Mouse (Mus musculus) cerebellum, postnatal 10 days (tissue): ENCODE data around the gene Pgm2l1.

Experiments
- DNase-seq, 2 experiments: peaks; one replicate each; pipeline ENCODE4 v3.0.0; 2021; ENCODE audit warnings: mixed read lengths in 2 of 2

The Pgm2l1 gene

DNA sequence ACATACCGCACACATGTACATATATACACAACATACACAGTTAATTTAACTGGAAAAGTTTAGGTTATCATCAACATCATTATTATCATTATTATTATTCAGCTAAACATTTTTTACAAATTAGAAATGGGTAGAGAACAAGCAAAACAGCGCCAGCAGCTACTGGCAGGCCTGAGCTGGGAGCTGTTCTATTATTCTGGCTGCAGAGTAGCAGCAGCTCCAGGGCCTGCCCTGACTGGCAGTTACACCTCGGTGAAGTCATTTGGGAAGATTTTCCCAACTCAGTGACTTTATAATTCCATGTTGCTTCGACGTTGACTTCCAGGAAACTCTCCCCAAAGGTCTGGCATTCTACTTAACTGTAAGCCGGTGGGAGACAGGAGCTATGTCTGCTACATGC, 69.5 kb downstream of the Pgm2l1 start:
- DNase-seq: no peak

DNA sequence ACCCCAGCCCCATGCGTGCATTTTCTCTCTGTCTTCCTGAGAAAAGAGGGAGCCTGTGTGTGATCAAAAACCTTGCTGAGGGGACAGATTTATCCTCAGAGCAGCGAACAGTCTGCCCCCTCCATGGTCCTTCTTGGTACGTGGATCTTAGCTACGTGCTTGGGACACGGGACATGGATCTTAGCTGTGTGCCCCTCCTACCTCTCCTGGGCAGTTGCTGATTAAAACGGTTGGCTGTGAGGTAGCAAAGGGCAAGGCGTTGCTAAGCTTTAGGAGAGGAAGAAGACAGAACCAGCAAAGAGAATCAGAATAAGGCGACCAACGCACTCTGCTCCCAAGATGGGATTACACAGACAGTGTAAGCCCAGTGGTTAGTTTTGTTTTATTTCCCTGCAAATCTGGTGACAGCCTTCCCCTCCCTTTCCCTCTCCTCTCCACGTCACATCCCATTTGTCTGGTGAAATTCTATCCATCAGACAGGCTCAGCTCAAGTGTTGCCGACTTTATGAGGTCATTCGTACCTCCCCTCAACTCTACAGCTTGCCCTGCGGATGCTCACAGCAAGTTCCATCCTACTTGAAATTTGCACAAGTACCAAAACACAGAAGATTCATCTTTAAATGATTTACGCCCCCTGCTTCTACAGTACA, 71.8 kb downstream of the Pgm2l1 start:
- DNase-seq: no peak

DNA sequence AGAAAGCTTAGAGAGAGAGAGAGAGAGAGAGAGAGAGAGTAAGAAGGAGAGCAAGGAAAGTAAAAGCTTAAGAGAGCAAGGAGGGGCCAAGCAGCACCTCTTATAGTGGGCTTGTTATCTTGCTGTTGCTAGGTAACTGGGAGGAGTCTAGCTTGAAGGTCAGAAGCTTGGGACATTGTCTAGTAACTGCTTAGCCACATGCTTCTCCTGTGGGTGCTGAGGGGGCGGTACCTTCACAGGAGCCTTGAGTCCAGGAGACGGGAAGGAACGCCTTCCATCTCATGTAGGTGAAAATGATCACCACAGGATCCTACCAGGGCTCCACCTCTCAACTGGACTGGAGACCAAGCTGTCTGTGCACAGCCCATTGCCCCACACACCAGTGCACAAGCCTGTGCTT, 74.2 kb downstream of the Pgm2l1 start:
- DNase-seq: no peak

DNA sequence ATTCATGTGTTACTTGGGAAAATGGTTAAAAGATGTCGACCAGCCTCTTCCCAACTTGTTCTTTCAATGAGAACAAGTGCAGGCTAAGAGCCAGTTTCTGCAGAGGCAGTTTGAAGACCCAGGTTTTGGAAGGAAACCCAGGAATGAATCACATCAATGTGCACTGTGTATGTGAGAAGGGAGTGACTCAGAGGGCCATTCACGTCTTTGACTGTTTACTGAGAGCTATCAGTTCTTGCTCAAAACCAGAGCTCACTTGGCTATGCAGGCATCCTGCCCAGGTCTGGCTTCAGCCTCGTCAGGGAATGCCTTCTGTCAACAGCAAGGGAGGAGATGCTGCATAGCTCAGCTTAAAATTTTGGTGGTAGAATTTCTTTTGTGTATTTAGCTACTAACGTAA, 75.1 kb downstream of the Pgm2l1 start:
- DNase-seq: peak; percentile 60 to 70

DNA sequence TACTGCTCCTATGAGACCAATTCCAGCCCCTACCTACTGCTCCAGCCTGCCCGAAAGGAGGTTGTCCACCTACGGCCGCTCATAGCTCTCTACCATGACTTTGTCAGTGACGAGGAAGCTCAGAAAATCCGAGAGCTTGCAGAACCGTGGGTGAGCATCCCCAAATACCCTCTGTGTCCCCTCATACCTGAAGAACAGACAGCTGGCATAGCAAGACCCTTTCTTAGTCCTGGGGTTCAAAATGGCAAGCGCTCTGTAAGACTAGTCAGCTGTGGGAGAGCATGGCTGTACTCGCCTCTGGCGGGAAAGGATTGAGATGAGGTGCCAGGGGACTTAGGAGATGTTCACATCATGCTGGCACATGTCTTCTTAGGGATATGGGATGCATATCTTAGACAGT, 78.7 kb downstream of the Pgm2l1 start:
- DNase-seq: no peak

DNA sequence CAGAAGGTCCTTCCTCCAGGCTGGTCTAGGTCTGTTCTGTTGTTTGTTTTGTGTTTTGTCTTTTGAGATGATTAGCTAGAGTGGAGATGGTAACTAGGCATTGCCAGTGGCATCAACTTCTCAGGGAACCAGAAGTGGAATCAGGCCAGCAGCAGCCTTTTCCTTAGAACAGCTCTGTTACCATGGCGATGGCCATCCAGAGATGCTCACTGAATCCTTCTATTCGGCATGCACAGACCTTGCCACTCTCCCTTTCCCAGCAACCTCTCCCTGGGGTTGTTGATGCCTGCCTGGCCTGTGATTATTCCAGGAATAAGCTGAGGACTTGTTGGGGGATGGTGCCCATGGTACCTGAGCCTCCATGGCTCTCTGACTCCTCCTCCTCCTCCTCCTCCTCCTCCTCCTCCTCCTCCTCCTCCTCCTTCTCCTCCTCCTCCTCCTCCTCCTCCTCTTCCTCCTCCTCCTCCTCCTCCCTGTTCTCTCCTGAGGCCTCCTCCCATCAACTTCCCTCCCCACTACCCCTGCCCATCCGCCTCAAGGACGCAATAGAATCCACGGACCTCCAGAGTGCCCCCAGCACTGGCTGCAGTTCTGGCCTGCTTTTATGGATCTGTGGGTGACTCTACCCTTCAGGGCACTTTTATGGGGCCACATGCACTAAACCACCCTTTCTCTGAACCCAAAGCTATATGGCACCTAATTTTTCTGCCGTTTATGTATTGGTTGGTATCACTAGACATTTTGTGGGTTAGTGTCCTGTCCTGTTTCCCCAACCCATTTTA, 80.9 kb downstream of the Pgm2l1 start:
- DNase-seq: peak; percentile 69 to 77

DNA sequence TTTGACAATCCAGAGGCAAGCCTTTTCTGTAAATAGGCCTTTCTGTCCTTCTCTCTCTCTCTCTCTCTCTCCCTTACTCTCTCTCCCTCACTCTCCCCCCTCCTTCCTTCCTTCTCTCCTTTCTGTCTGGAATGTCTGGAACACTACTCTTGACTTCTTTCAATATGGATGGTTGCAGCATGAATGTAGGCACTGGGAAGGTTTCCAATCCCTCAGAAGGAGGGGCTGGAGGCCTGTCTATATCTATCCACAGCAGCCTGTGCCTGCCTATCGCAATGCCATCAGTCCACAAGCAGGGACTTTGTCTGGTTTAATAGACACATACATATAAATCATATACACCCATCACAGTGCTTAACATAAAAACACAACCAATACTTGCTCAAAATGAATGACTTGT, 82.0 kb downstream of the Pgm2l1 start:
- no peak for DNase-seq

DNA sequence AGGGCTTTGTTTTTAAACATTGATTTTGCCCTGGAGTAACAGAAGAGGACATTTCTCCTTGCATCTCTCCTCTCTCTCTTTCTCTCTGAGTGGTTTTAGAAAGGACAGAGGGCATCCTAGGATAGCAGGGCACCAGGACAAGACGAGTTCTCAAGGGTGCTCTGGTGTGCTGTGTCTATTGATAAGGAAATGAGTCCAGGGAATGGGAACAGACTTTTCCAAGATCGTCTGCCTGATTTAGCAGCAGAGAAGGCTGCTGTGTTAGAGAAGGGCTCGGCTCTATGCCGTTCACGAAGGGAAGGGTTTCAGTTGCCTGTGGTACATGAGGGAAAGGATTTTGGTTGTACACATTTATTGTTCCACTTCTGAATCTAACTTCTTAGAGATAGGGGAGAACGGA, 82.5 kb downstream of the Pgm2l1 start:
- DNase-seq: no peak

DNA sequence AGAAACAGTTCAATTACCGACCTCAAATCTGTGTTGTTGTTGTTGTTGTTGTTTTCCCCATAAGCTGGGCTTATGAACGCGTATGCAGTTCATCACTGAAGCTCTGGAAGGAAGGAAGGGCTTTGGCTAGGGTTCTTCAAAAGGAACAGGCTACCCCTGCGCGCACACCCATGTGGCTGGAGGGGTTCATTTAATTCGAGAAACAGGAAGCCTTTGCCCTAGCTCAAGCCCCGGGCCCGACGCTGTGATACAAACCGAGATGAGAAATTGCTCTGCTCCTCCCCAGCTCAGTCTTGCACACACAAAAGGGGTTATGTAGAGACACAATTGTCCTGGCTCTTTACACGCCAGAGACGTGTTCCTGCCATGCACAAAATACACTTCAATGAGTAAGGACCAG, 83.1 kb downstream of the Pgm2l1 start:
- no peak for DNase-seq

DNA sequence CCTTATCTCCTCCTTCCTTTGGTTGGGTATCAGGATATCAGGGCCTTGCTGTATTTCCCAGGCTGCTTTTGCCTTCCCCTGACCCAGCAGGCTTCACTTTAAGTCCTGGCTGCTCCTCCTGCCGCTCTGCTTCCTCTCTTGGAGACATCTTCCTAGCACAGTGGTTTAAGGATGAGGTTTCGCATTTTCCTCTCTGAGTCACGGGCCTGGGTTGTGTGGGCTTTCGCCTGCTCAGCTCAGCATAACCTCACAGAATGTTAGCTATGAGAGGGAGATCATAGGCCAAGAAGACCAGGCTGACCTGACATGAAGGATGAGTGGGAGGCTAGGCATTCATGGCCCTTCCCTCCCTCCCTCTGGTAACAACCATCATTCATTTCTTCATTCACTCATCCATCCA, 85.5 kb downstream of the Pgm2l1 start:
- DNase-seq: no peak

DNA sequence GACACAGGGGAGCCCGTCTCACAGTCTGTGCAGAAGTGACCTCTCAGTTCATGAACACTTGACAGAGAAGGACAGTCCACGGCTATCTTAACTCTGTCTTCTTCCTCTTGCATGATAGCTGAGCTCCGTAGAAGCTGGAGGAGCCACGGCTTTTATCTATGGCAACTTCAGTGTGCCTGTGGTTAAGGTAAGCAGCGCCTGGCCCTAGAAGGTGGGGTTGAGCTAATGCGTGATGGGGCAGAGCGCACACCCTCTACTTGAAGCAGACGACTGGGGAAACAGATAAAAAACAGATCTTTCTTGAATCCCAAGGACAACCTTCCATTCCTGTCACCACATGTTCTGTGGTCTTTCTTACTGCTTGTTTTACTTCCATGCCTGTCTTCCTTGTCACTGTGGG, 89.7 kb downstream of the Pgm2l1 start:
- DNase-seq: no peak

DNA sequence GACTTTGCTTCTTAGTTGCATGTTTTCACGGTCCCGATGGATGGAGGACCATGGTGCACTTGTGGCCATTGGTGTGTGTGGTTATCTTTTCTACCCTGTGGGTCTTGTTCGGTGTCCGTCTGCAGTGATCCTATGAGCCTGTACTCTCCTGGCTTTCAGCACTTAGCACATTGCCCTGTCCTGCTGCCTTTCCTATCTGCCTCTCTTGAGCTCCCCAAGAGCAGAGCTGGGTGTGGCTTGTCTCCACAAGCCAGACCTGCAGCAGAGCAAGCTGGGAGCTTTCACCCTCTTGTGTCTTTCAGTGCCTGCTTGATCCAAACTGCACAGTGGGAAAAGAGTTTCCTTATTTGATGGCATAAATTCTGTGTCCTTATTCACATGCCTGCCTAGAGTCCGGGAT, 90.3 kb downstream of the Pgm2l1 start:
- DNase-seq: no peak

DNA sequence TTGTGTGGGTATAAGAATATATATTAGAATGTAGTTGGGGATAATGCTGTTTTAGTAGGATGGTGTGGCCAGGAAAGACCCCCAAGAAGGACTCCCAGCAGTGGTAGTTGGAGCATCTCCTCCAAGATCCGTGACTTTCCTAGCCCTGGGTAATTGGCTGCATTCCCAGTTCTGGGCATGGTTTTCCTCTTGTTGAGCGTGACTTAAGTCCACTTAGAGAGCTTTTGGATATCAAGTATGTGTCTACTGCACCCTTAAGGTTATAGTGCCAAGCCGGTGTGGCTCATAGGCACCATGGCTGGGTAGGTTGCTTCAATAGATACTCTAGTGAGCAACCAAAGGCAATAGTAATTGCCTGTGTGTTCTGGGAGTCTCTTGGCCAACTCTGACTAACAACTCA, 96.5 kb downstream of the Pgm2l1 start:
- no peak for DNase-seq

DNA sequence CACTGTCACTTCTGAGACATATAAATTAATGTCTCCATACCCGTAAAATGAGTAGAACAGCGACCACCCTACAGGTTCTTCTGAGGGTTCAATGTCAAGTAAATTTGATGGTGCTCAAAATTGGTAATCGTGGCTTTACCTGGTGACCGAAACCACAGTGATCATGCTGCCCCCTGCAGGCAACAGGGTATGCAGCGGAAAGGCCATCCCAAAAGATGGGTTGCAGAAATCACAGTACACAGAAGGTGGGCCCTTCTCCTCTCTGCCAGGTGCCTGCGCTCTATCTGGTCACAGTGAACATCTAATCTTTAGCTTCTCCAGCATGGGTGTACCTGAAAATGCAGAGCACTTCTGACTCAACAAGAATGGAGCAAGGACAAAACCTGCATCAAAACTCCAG, 98.3 kb downstream of the Pgm2l1 start:
- peak; percentile 79 to 86 for DNase-seq

DNA sequence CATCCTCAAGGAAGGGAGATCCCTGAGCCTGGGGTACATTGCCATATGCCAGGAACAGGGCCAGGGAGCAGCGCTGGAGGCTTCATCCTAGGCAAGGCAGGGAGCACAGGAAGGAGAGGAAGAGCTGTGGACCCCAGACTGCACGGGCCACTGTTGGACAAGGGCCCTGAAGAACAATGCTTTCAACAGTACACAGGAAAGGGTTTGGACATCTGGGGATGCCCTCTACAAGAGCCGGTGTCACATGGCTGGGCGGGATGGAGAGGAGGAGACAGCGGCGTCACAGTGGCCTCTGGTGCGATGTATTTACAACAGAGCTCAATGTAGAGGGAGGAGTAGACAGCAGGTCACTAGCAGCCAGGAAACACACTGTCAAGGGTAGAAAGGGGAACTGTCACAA, 100.3 kb downstream of the Pgm2l1 start:
- DNase-seq: no peak
